Mouse (Mus musculus): Measurements from ENCODE around the gene Sowahd. TPM values are rescaled to one million over a fixed set of nuclear protein-coding genes. Genes with fewer than 3 reads are reported as not detected.

Gene Sowahd
- total and polyA plus RNA-seq, 3 experiments = not detected

GRCm38 (mm10) chrX:37042726-37043125 is 5.9 kb upstream of the Sowahd start:
- Histone ChIP-seq H3K4me3 (replicated peaks in 1 of 3; ENCODE audit: low read depth in 2 of 3, low read length in 2 of 3, poor library complexity in 1 of 3) (no peak overlapping the region), H3K9ac (ENCODE audit: insufficient read depth, low read depth) (no peak overlapping the region), H3K79me2 (replicated peaks; ENCODE audit: control insufficient read depth, extremely low read depth, insufficient read depth, poor library complexity, severe bottlenecking) (no peaks in the 10 kb centered on the region), H3K27me3 (replicated peaks) (no peaks in the 10 kb centered on the region), H3K27ac (ENCODE audit: insufficient read depth, low read depth) (no peak overlapping the region), H3K9me3 (replicated peaks; ENCODE audit: low read length) (no peaks in the 10 kb centered on the region), H3K4me2 (ENCODE audit: insufficient read depth, low read depth, poor library complexity, severe bottlenecking) (no peak overlapping the region), H3K4me1 (ENCODE audit: control insufficient read depth in 1 of 2, insufficient read depth in 2 of 2) (no peaks in the 10 kb centered on the region), H3K36me3 (replicated peaks in 1 of 2; ENCODE audit: control insufficient read depth in 1 of 2, insufficient read depth in 1 of 2, low read length in 1 of 2) (no peaks in the 10 kb centered on the region)
- peak; percentile 31 to 64 for TF ChIP-seq CTCF (conservative IDR thresholded peaks at IDR 0.05 in 1 of 2, IDR thresholded peaks at IDR 0.05 in 1 of 2; ENCODE audit: low read depth in 2 of 2, low read length in 2 of 2)
- no peak for TF ChIP-seq MYC (IDR thresholded peaks at IDR 0.05; ENCODE audit: low read depth, low read length)
- peak; percentile 32 for TF ChIP-seq SMC3 (IDR thresholded peaks at IDR 0.05; ENCODE audit: low read depth, low read length)
- TF ChIP-seq ZNF384 (IDR thresholded peaks at IDR 0.05; ENCODE audit: low read depth, low read length) = no peak
- peak; percentile 36 for TF ChIP-seq RAD21 (IDR thresholded peaks at IDR 0.05; ENCODE audit: low read depth, low read length)
- DNase-seq (ENCODE audit: extremely low read depth) = peak; percentile 35
- dilution Hi-C loops (cut with MboI; ENCODE audit: extremely low pct_ligation_motif_present, extremely low pct_unique_long_range_greater_than_20kb, low sequenced_read_pairs) (no loop called here), in situ Hi-C loops (cut with MboI; ENCODE audit: low pct_ligation_motif_present, low pct_unique_long_range_greater_than_20kb, low sequenced_read_pairs) (no loop called here)

- H3K9me3 ChIP-seq (replicated peaks; ENCODE audit: low read length) = no peaks in the 10 kb centered on the region
Observed at GRCm38 (mm10) chrX:37048890-37049823, 512 bp downstream of the Sowahd start.

GRCm38 (mm10) chrX:37063902-37064301 is 15.3 kb downstream of the Sowahd start:
- no peak overlapping the region for H3K4me3 ChIP-seq (replicated peaks in 1 of 3; ENCODE audit: low read depth in 2 of 3, low read length in 2 of 3, poor library complexity in 1 of 3)
- H3K4me2 ChIP-seq (ENCODE audit: insufficient read depth, low read depth, poor library complexity, severe bottlenecking) = no peak overlapping the region
- H3K27ac ChIP-seq (ENCODE audit: insufficient read depth, low read depth) = no peak overlapping the region
- H3K36me3 ChIP-seq (replicated peaks in 1 of 2; ENCODE audit: control insufficient read depth in 1 of 2, insufficient read depth in 1 of 2, low read length in 1 of 2) = no peaks in the 10 kb centered on the region
- H3K4me1 ChIP-seq (ENCODE audit: control insufficient read depth in 1 of 2, insufficient read depth in 2 of 2) = no peaks in the 10 kb centered on the region
- TF ChIP-seq GABPA (IDR thresholded peaks at IDR 0.05; ENCODE audit: insufficient replicate concordance, low read depth, low read length) (no peak), MAZ (IDR thresholded peaks at IDR 0.05; ENCODE audit: low read depth, low read length) (no peak), CHD1 (IDR thresholded peaks at IDR 0.05; ENCODE audit: low read depth, low read length) (no peak)
- H3K9ac ChIP-seq (ENCODE audit: insufficient read depth, low read depth) = no peak overlapping the region
- no peaks in the 10 kb centered on the region for H3K27me3 ChIP-seq (replicated peaks)
- no peaks in the 10 kb centered on the region for H3K9me3 ChIP-seq (replicated peaks; ENCODE audit: low read length)
- dilution Hi-C loops (cut with MboI; ENCODE audit: extremely low pct_ligation_motif_present, extremely low pct_unique_long_range_greater_than_20kb, low sequenced_read_pairs) = no loop called here
- DNase-seq (ENCODE audit: extremely low read depth) = no peak
- H3K79me2 ChIP-seq (replicated peaks; ENCODE audit: control insufficient read depth, extremely low read depth, insufficient read depth, poor library complexity, severe bottlenecking) = no peaks in the 10 kb centered on the region
- in situ Hi-C loops (cut with MboI; ENCODE audit: low pct_ligation_motif_present, low pct_unique_long_range_greater_than_20kb, low sequenced_read_pairs) = no loop called here

More at GRCm38 (mm10) chrX:37048890-37049823, 512 bp downstream of the Sowahd start:
- no peaks in the 10 kb centered on the region for H3K79me2 ChIP-seq (replicated peaks; ENCODE audit: control insufficient read depth, extremely low read depth, insufficient read depth, poor library complexity, severe bottlenecking)
- dilution Hi-C loops (cut with MboI; ENCODE audit: extremely low pct_ligation_motif_present, extremely low pct_unique_long_range_greater_than_20kb, low sequenced_read_pairs) (no loop called here), in situ Hi-C loops (cut with MboI; ENCODE audit: low pct_ligation_motif_present, low pct_unique_long_range_greater_than_20kb, low sequenced_read_pairs) (no loop called here)
- DNase-seq (ENCODE audit: extremely low read depth) = no peak
- H3K9ac ChIP-seq (ENCODE audit: insufficient read depth, low read depth) = no peak overlapping the region
- H3K4me3 ChIP-seq (replicated peaks in 1 of 3; ENCODE audit: low read depth in 2 of 3, low read length in 2 of 3, poor library complexity in 1 of 3) = no peak overlapping the region
- no peak overlapping the region for H3K27ac ChIP-seq (ENCODE audit: insufficient read depth, low read depth)
- no peaks in the 10 kb centered on the region for H3K27me3 ChIP-seq (replicated peaks)
- no peaks in the 10 kb centered on the region for H3K36me3 ChIP-seq (replicated peaks in 1 of 2; ENCODE audit: control insufficient read depth in 1 of 2, insufficient read depth in 1 of 2, low read length in 1 of 2)
- H3K4me1 ChIP-seq (ENCODE audit: control insufficient read depth in 1 of 2, insufficient read depth in 2 of 2) = no peaks in the 10 kb centered on the region
- H3K4me2 ChIP-seq (ENCODE audit: insufficient read depth, low read depth, poor library complexity, severe bottlenecking) = no peak overlapping the region
- TF ChIP-seq ZC3H11A (IDR thresholded peaks at IDR 0.05; ENCODE audit: low read depth, low read length) (no peak), POLR2A (IDR thresholded peaks at IDR 0.05; ENCODE audit: low read depth, low read length) (no peak), IRF4 (IDR thresholded peaks at IDR 0.05; ENCODE audit: low read depth, low read length) (no peak), SIN3A (IDR thresholded peaks at IDR 0.05; ENCODE audit: low read length) (no peak), GABPA (IDR thresholded peaks at IDR 0.05; ENCODE audit: insufficient replicate concordance, low read depth, low read length) (no peak), MEF2A (IDR thresholded peaks at IDR 0.05; ENCODE audit: borderline replicate concordance, low read depth, low read length) (no peak), ZNF384 (IDR thresholded peaks at IDR 0.05; ENCODE audit: low read depth, low read length) (no peak), ZKSCAN1 (IDR thresholded peaks at IDR 0.05; ENCODE audit: borderline replicate concordance, low read depth, low read length) (no peak), NELFE (IDR thresholded peaks at IDR 0.05; ENCODE audit: low read depth, low read length) (no peak), RCOR1 (conservative IDR thresholded peaks at IDR 0.05; ENCODE audit: low read depth, low read length) (no peak), USF2 (conservative IDR thresholded peaks at IDR 0.05; ENCODE audit: low read depth, low read length) (no peak)

All from CH12.LX (cell line).